Mouse (Mus musculus) MEL (cell line): ENCODE measurements around the gene P3h2. TPM values are rescaled to one million over a fixed set of nuclear protein-coding genes. Genes with fewer than 3 reads are reported as not detected.

ENCODE experiments used
- DNase-seq: peaks from one replicate; pipeline ENCODE4 v3.0.0; 2011; ENCODE audit warnings: low read depth, low spot score
- H3K27ac ChIP-seq: 2 replicates; pipeline ENCODE4 v1.5.1; 2012; ENCODE audit warnings: low read depth, mild to moderate bottlenecking, control low read depth, low read length, moderate library complexity; ENCODE audit not compliant: control insufficient read depth
- H3K27me3 ChIP-seq, 2 experiments: fragments of 150-350 bp in 1 of 2; sonication (generic) in 1 of 2; 2 replicates each; pipeline ENCODE4 v1.6.1; 2012; ENCODE audit warnings: low read length in 2 of 2, mild to moderate bottlenecking in 2 of 2, improper control_type of control experiment in 1 of 2, moderate library complexity in 1 of 2; ENCODE audit not compliant: insufficient read depth in 2 of 2, control insufficient read depth in 1 of 2
- H3K36me3 ChIP-seq, 2 experiments: 2 replicates each; pipeline ENCODE4 v1.6.1; 2012 to 2014; ENCODE audit warnings: low read length in 2 of 2, improper control_type of control experiment in 1 of 2, inconsistent platforms in 1 of 2, mild to moderate bottlenecking in 1 of 2; ENCODE audit not compliant: insufficient read depth in 2 of 2, control insufficient read depth in 1 of 2
- H3K4me1 ChIP-seq, 2 experiments: fragments of 150-350 bp in 1 of 2; sonication (generic) in 1 of 2; 2 replicates each; pipeline ENCODE4 v1.6.1; 2012; ENCODE audit warnings: low read length in 2 of 2, improper control_type of control experiment in 1 of 2, mild to moderate bottlenecking in 1 of 2; ENCODE audit not compliant: insufficient read depth in 2 of 2, control insufficient read depth in 1 of 2
- H3K4me3 ChIP-seq, 2 experiments: fragments of 150-350 bp in 1 of 2; sonication (generic) in 1 of 2; 2 replicates each; pipeline ENCODE4 v1.5.1; 2012; ENCODE audit warnings: low read depth in 2 of 2, low read length in 2 of 2, mild to moderate bottlenecking in 2 of 2, moderate library complexity in 2 of 2, control low read depth in 1 of 2, improper control_type of control experiment in 1 of 2; ENCODE audit not compliant: control insufficient read depth in 1 of 2, insufficient read depth in 1 of 2
- H3K79me2 ChIP-seq: 2 replicates; pipeline ENCODE4 v1.6.1; 2012; ENCODE audit warnings: mild to moderate bottlenecking, low read length, moderate library complexity; ENCODE audit not compliant: control insufficient read depth, poor library complexity, insufficient read depth
- H3K9ac ChIP-seq: 2 replicates; pipeline ENCODE4 v1.6.1; 2012; ENCODE audit warnings: low read depth, mild to moderate bottlenecking, control low read depth, low read length, moderate library complexity; ENCODE audit not compliant: control insufficient read depth, poor library complexity, severe bottlenecking
- H3K9me3 ChIP-seq: fragments of 150-350 bp; sonication (generic); replicated peaks from 2 replicates; pipeline ENCODE4 v1.6.1; 2012; ENCODE audit warnings: mild to moderate bottlenecking, low read length, improper control_type of control experiment, moderate library complexity; ENCODE audit not compliant: insufficient read depth
- CHD2 ChIP-seq: IDR thresholded peaks from 2 replicates; pipeline ENCODE4 v1.6.1; 2011; ENCODE audit warnings: low read length, improper control_type of control experiment
- CTCF ChIP-seq, 3 experiments: IDR thresholded peaks in 2 of 3; conservative IDR thresholded peaks in 1 of 3; 2 replicates each; pipeline ENCODE4 v1.5.1; 2011 to 2012; ENCODE audit warnings: low read length in 3 of 3, low read depth in 2 of 3, mild to moderate bottlenecking in 2 of 3, improper control_type of control experiment in 1 of 3, inconsistent platforms in 1 of 3, mixed read lengths in 1 of 3, moderate library complexity in 1 of 3; ENCODE audit not compliant: control insufficient read depth in 1 of 3, insufficient read depth in 1 of 3, poor library complexity in 1 of 3, severe bottlenecking in 1 of 3
- E2F4 ChIP-seq: IDR thresholded peaks from 2 replicates; pipeline ENCODE4 v1.6.1; 2011; ENCODE audit warnings: low read depth, low read length, improper control_type of control experiment, borderline replicate concordance
- ELF1 ChIP-seq: IDR thresholded peaks from 2 replicates; pipeline ENCODE4 v1.6.1; 2014; ENCODE audit warnings: low read depth, mild to moderate bottlenecking, inconsistent platforms, low read length, improper control_type of control experiment, moderate library complexity
- ETS1 ChIP-seq: IDR thresholded peaks from 2 replicates; pipeline ENCODE4 v1.6.1; 2012; ENCODE audit warnings: low read depth, mild to moderate bottlenecking, inconsistent platforms, low read length, improper control_type of control experiment, moderate library complexity
- JUND ChIP-seq: IDR thresholded peaks from 2 replicates; pipeline ENCODE4 v1.6.1; 2011; ENCODE audit warnings: low read depth, mild to moderate bottlenecking, improper control_type of control experiment, low read length
- MAFK ChIP-seq: IDR thresholded peaks from 2 replicates; pipeline ENCODE4 v1.6.1; 2011; ENCODE audit warnings: low read depth, mild to moderate bottlenecking, low read length, improper control_type of control experiment, borderline replicate concordance
- MEF2A ChIP-seq: IDR thresholded peaks from 2 replicates; pipeline ENCODE4 v1.6.1; 2014; ENCODE audit warnings: low read depth, mild to moderate bottlenecking, inconsistent platforms, low read length, improper control_type of control experiment; ENCODE audit not compliant: poor library complexity, insufficient replicate concordance, severe bottlenecking; ENCODE audit errors: extremely low read depth
- MYC ChIP-seq: IDR thresholded peaks from 2 replicates; pipeline ENCODE4 v1.6.1; 2011; ENCODE audit warnings: low read depth, mild to moderate bottlenecking, low read length, improper control_type of control experiment, moderate library complexity
- NELFE ChIP-seq: IDR thresholded peaks from 2 replicates; pipeline ENCODE4 v1.6.1; 2011; ENCODE audit warnings: low read depth, low read length, improper control_type of control experiment
- NRF1 ChIP-seq: IDR thresholded peaks from 2 replicates; pipeline ENCODE4 v1.6.1; 2014; ENCODE audit warnings: low read depth, mild to moderate bottlenecking, inconsistent platforms, low read length, improper control_type of control experiment, moderate library complexity; ENCODE audit not compliant: poor library complexity, insufficient read depth, severe bottlenecking
- POLR2AphosphoS2 ChIP-seq: IDR thresholded peaks from 2 replicates; pipeline ENCODE4 v1.6.1; 2011; ENCODE audit warnings: low read length, improper control_type of control experiment
- POLR2AphosphoS5 ChIP-seq: IDR thresholded peaks from 2 replicates; pipeline ENCODE4 v1.6.1; 2012; ENCODE audit warnings: low read depth, borderline replicate concordance, mild to moderate bottlenecking, inconsistent platforms, low read length, moderate library complexity, mixed read lengths
- RCOR1 ChIP-seq: IDR thresholded peaks from 2 replicates; pipeline ENCODE4 v1.6.1; 2012; ENCODE audit warnings: low read depth, mild to moderate bottlenecking, inconsistent platforms, low read length, improper control_type of control experiment
- SIN3A ChIP-seq: IDR thresholded peaks from 2 replicates; pipeline ENCODE4 v1.6.1; 2012; ENCODE audit warnings: low read length, improper control_type of control experiment, inconsistent platforms
- SMC3 ChIP-seq: IDR thresholded peaks from 2 replicates; pipeline ENCODE4 v1.6.1; 2011; ENCODE audit warnings: low read depth, low read length, improper control_type of control experiment
- TAL1 ChIP-seq: IDR thresholded peaks from 2 replicates; pipeline ENCODE4 v1.6.1; 2012; ENCODE audit warnings: mild to moderate bottlenecking, inconsistent platforms, low read length, moderate library complexity, mixed read lengths
- TBP ChIP-seq: IDR thresholded peaks from 2 replicates; pipeline ENCODE4 v1.8.0; 2011; ENCODE audit warnings: low read depth, low read length, improper control_type of control experiment
- USF1 ChIP-seq: IDR thresholded peaks from 2 replicates; pipeline ENCODE4 v1.6.1; 2014; ENCODE audit warnings: low read depth, mild to moderate bottlenecking, inconsistent platforms, low read length, improper control_type of control experiment, moderate library complexity
- USF2 ChIP-seq, 2 experiments: IDR thresholded peaks; 2 replicates each; pipeline ENCODE4 v1.6.1; 2011 to 2012; ENCODE audit warnings: improper control_type of control experiment in 2 of 2, low read length in 2 of 2, borderline replicate concordance in 1 of 2, inconsistent platforms in 1 of 2, low read depth in 1 of 2, mild to moderate bottlenecking in 1 of 2; ENCODE audit not compliant: insufficient read depth in 1 of 2
- ZKSCAN1 ChIP-seq: IDR thresholded peaks from 2 replicates; pipeline ENCODE4 v1.6.1; 2012; ENCODE audit warnings: low read depth, mild to moderate bottlenecking, inconsistent platforms, low read length, improper control_type of control experiment, moderate library complexity
- polyA plus RNA-seq, 2 experiments: library from polyadenylated mRNA; stranded (reverse) in 1 of 2; unstranded in 1 of 2; fragments of >175 nt in 1 of 2; fragments of >200 nt in 1 of 2; gene quantifications; 2 replicates each; pipeline versions ENCODE4 v1.2.1 to v1.2.4; 2012; ENCODE audit warnings: low replicate concordance in 2 of 2, low read depth in 1 of 2; ENCODE audit not compliant: insufficient read length in 2 of 2, insufficient read depth in 1 of 2, missing spikeins in 1 of 2
- total RNA-seq: library from RNA; depleted of rRNA; stranded (reverse); fragments of 300-350 nt; gene quantifications from 2 replicates; pipeline ENCODE4 v1.2.3, GENCODE M21; 2012

Gene P3h2
- total and polyA plus RNA-seq, 3 experiments, result not detected

- TF ChIP-seq TBP, result no peak
Measured at GRCm38 (mm10) chr16:26029424-26030012, 76.1 kb downstream of the P3h2 start (continued).

- no peaks in the 10 kb centered on the region for H3K4me1 ChIP-seq
- TF ChIP-seq CTCF (IDR thresholded peaks at IDR 0.05 in 2 of 3, conservative IDR thresholded peaks at IDR 0.05 in 1 of 3; ENCODE audit: control insufficient read depth in 1 of 3, insufficient read depth in 1 of 3, low read depth in 2 of 3, low read length in 3 of 3, poor library complexity in 1 of 3, severe bottlenecking in 1 of 3), result 0 out of 6 replicates have a peak, but pooled peaks of 1 of the 3 experiments have one; percentile 4
- no peak for TF ChIP-seq RCOR1
- TF ChIP-seq SMC3, result peak; percentile 9; the same call in 1 of the 2 replicates
- TF ChIP-seq MEF2A, result no peak
Measured at GRCm38 (mm10) chr16:26026416-26026815, 79.2 kb downstream of the P3h2 start.

GRCm38 (mm10) chr16:26024543-26024942 is 81.0 kb downstream of the P3h2 start:
- Histone ChIP-seq H3K27me3 (no peaks in the 10 kb centered on the region), H3K9me3 (no peaks in the 10 kb centered on the region), H3K4me3 (no peak overlapping the region), H3K4me1 (no peaks in the 10 kb centered on the region), H3K9ac (no peak overlapping the region), H3K79me2 (no peaks in the 10 kb centered on the region), H3K27ac (no peak overlapping the region), H3K36me3 (no peaks in the 10 kb centered on the region)
- no peak for TF ChIP-seq NRF1
- no peak for TF ChIP-seq SIN3A
- TF ChIP-seq SMC3, result no peak
- TF ChIP-seq CHD2, result no peak
- no peak for TF ChIP-seq POLR2AphosphoS5
- no peak for TF ChIP-seq ETS1
- no peak for TF ChIP-seq POLR2AphosphoS2
- TF ChIP-seq NELFE, result no peak
- no peak for TF ChIP-seq TBP
- TF ChIP-seq ZKSCAN1, result no peak
- TF ChIP-seq JUND, result no peak
- TF ChIP-seq E2F4, result no peak
- no peak for TF ChIP-seq USF2 (IDR thresholded peaks at IDR 0.05; ENCODE audit: borderline replicate concordance in 1 of 2, insufficient read depth in 1 of 2, low read depth in 1 of 2, low read length in 2 of 2)
- no peak for TF ChIP-seq ELF1
- no peak for TF ChIP-seq TAL1
- no peak for TF ChIP-seq MYC
- TF ChIP-seq MAFK, result no peak
- TF ChIP-seq USF1, result no peak
- no peak for DNase-seq

More at GRCm38 (mm10) chr16:26026416-26026815, 79.2 kb downstream of the P3h2 start:
- Histone ChIP-seq H3K9me3 (no peaks in the 10 kb centered on the region), H3K4me3 (no peak overlapping the region), H3K27me3 (no peaks in the 10 kb centered on the region), H3K27ac (no peak overlapping the region), H3K9ac (no peak overlapping the region), H3K36me3 (no peaks in the 10 kb centered on the region), H3K79me2 (no peaks in the 10 kb centered on the region)
- DNase-seq, result no peak
